Mouse (Mus musculus) 416B (cell line): ENCODE measurements around the gene Tlcd2.
A peak's percentile ranks its signal among the peaks of the same experiment; 100 is the strongest.

Source experiments
- DNase-seq: peaks from one replicate; pipeline ENCODE4 v3.0.0; 2011; ENCODE audit warnings: low read depth

The Tlcd2 gene

GRCm38 (mm10) chr11:75467512-75468215 lies 6.1 kb downstream of the Tlcd2 start:
- no peak for DNase-seq

GRCm38 (mm10) chr11:75468410-75468809 lies 6.9 kb downstream of the Tlcd2 start:
- DNase-seq, result no peak

DNA sequence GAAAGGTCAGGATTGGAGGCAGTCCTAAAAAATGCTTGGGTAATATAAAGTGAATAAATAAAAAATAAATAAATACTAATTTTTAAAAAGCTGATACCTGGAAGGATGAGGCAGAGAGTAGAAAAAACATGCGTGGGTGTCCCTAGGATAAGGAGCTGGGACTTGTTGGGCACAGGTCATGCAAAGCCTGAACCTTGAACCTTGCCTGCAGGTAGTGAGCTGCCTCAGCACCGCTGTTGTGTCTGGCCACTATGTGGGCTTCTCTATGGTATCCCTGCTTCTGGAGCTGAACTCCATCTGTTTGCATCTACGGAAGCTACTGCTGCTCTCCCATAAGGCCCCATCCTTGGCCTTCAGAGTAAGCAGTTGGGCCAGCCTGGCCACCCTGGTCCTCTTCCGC lies 7.7 kb downstream of the Tlcd2 start:
- no peak for DNase-seq

DNA sequence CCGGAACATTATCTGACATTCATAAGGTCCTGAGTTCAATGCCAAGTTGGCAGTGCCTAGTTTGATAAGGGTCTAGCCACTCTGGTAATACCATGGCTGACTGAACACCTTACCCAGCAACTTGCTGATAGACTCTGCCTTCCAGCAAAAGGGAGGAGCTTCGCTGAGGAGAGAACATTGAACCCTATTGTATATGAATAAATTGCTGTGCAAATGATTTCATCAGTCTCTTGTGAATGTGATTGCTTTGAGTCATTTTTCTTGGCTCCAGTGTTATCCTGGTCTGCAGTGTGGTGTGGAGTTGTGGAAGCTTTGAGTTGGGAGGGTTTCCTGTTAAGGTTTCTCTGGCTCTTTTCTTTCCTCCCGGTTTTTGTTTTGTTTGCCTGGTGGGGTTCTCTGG lies 9.2 kb downstream of the Tlcd2 start:
- no peak for DNase-seq

DNA sequence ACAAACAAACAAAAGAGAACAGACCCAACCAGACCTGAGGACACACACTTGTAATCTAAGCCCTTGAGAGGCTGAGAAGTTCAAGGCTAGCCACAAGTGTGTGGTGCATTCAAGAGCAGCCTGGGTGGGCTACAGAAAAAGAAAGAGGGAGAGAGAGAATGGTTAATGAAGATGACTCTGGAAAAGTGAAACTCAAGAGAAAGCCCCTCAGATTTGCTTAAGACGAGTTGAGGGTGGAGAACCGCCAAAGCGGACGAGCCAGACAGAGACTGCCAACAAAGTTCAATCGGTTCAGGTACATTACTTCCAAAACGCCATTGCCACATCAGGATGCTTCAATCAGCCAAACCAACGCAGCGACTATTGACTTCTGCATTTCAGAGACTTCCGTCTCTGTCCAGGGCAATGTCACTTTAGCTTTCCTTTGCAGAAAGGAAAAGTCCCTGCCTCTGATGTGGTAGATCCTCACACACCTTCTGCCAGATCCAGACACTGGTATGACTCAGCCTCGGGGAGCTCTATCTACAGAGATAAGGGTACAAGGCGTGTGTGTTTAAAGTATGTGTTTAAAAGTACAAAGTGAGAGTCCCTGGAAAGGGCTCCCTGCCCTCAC lies 11.1 kb downstream of the Tlcd2 start:
- peak; percentile 39 for DNase-seq

DNA sequence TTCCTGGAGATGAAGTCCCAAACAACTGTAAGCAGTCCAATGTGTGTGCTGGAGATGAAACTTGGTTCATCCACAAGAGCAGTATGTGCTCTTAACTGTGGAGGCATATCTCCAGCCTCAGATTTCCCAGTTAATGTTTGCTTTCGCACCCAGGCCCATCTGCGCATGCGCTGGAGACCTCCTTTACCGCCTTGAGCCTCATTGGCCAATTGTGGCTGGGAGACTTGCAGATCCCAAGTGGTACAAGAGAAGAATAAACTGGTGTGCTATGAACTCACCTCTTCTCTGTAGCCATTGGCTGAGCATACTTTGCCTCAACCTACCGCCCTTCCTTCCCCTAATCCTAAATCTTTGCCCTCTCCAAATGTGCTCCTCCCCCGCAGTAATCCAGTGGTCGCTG lies 11.9 kb downstream of the Tlcd2 start:
- no peak for DNase-seq

GRCm38 (mm10) chr11:75486192-75486591 lies 24.7 kb downstream of the Tlcd2 start:
- DNase-seq, result no peak

GRCm38 (mm10) chr11:75486601-75487285 lies 25.2 kb downstream of the Tlcd2 start, which contains the start of gene Prpf8:
TSS of gene Prpf8 (plus strand) at chr11:75486816.
- DNase-seq, result peak; percentile 98

DNA sequence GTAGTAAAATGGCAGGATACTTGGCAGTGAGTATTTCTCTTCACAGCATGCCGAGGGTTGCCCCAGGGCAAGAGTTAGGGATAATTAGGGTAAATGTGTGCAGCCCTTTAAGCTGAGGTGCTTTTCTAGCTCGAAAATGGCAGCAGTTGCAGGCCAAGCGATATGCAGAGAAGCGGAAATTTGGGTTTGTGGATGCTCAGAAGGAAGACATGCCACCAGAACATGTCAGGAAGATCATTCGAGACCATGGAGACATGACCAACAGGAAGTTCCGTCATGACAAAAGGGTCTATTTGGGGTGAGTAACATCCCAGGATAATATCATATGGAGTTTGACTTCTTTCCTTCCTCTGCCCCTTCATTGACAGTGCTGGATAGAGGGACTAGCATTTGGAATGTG lies 26.0 kb downstream of the Tlcd2 start:
- DNase-seq, result peak; percentile 51

GRCm38 (mm10) chr11:75494296-75495049 lies 33.0 kb downstream of the Tlcd2 start:
- DNase-seq, result peak; percentile 52

DNA sequence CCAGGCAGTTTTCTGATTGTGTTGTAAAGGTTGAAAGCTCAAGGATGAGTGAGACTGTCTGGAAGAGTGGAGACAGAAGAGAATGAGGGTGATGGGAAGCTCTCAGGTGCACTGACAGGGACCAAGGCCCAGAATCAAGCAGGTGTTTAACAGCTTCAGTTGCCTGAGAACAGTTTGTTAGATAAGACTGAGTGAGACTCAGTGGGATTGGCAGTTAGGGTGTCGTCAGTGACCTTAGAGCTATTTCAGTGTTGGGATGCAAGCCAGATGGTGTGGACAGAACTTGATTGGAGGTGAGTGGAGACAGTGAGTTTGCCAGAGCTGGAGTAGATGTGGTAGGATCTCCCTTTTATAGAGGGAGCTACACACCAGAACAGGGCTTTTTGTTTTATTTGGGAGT lies 36.6 kb downstream of the Tlcd2 start:
- no peak for DNase-seq

- DNase-seq, result no peak
Observed at GRCm38 (mm10) chr11:75508162-75508561, 46.6 kb downstream of the Tlcd2 start.

DNA sequence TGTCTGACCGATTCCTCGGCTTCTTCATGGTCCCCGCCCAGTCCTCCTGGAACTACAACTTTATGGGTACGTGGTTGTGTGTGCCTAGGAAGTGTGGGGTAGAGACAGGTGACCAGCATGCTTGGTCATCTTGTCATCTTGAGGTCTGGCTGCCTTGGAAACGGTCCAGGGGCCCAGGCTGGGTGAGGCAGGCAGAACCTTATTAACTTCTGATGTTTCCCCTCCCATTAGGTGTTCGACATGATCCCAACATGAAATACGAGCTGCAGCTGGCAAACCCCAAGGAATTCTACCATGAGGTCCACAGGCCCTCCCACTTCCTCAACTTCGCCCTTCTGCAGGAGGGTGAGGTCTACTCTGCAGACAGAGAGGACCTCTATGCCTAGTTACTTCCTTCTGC lies 47.4 kb downstream of the Tlcd2 start:
- DNase-seq, result no peak

DNA sequence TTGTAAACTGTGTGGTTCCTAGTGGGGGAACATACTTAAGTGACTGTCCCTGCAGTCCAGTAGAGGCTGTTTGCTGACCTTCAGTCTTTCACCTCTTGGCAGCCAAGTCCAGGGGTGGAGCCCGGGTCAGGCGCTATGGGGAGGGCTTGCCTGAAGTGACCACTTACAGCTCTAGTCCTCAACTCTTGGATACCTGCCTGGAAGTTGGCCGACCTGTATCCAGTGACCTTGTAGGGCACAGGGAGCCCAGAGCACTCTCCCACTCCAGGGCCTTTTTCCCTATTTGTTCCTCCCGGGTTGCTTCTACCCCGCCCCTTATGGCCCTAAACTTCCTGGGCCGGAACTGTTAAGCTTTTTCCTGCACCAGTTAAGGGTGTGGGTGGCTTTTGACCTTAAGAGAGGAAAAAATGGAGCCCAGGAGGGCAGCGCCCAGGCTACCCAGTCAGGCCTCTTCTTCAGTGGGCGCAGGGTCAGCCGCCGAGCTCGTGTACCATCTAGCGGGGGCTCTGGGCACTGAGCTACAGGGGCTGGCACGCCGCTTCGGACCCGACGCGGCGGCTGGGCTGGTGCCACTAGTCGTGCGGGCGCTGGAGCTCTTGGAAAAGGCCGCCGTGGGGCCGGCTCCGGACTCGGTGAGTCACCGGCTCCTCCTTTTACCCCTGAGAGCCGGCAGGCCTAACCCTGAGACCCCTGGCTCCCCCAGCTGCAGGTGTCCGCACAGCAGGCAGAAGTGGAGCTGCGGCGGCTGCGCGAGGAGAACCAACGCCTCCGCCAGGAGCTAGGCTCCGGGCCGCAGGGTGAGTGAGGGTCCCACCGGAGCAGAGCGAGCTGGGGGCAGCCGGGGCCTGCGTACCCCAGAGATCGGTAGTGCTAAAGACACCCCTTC lies 48.5 kb downstream of the Tlcd2 start, which contains the start of gene Rilp:
Rilp (plus strand) TSS at position 354 of the 886 bp plus-strand sequence.
- DNase-seq, result no peak

- peak; percentile 24 for DNase-seq
Observed at GRCm38 (mm10) chr11:75510627-75510993, 49.1 kb downstream of the Tlcd2 start.

DNA sequence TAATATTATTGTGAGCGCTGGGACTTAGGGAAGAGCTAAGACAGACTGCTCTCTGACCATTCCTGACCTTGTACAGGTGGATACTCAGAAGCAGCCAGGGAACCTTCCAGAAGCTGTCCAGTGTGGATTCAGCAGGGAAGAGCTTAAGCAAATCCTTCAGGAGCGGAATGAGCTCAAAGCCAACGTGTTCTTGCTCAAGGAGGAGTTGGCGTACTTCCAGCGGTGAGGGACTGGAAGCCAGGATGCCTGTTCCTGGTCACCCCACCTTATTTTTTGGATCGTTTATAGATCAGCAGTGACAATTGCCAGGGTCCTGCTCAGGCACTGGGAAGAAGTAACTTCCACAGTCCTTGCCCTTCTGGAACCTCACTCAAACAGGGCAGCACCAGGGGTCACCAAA lies 49.7 kb downstream of the Tlcd2 start:
- DNase-seq, result no peak

DNA sequence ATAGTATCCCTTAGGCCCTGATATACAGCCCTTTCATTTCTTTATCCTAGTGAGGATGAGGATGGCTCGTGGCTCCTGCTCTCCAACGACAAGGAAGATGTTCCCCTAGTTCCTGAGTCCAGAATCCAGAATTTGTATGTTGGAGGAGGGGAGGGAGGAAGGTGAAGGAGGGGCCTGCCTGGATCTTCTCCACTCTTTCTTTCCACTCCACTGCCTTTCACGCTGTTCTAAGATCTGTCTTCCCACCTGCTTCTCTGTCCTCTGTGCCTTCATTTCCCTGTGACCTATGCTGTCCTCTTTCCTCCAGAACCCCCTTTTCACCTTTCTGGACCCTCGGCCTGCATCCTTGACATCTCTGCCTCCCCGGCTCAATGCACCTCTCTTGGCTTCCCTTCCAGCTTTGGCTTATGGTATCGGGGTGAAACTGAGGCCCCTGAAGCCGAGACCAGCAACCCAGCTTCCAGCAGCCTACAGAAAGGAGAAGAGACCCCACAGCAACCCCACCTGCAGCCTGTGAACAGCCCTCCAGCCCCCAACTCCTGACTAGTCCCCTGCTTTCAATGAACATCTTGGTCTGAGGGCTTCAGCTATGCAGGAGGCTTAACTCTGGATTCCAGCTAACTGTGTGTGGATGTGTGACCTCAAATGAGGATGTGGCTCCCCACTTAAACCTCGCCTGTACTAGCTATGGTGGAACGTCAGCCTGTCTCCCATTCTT lies 50.9 kb downstream of the Tlcd2 start:
- DNase-seq, result peak; percentile 43

DNA sequence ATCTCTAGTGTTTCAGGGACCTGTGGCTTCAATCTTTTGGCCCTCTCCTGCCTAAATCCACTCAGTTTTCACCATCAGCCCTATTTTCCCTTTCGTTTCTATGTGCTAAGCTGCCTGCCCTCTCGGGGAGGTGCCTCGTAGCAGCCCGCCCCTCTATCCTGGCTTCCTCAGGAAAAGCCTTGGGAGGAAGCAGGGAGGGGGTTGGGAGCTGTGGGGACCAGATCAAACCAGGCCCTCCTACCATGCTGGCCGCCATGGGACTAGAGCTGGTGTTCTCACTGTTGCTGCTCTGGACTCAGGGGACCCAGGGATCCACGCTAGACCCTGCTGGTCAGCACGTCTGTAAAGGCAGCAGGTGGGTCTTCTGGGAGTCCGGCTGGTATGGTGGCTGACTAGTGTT lies 51.8 kb downstream of the Tlcd2 start, which contains the start of gene Scarf1:
Scarf1 (plus strand) TSS at position 205 of the 400 bp plus-strand sequence.
- DNase-seq, result no peak

DNA sequence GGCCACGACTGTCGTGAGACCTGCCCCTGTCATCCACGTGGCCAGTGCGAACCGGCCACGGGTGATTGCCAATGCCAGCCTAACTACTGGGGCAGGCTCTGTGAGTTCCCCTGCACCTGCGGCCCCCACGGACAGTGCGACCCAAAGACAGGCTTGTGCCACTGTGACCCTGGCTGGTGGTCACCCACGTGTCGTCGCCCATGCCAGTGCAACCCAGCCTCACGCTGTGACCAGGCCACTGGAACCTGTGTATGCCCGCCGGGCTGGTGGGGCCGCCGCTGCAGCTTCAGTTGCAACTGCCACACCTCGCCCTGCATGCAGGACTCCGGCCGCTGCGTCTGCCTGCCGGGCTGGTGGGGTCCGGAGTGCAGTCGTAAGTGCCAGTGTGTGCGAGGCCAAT lies 53.7 kb downstream of the Tlcd2 start:
- DNase-seq, result no peak

- no peak for DNase-seq
Observed at GRCm38 (mm10) chr11:75519834-75520633, 58.5 kb downstream of the Tlcd2 start.
